ENCODE assay signal across 8 mouse cellular contexts in genomic region chr2:48456072-48457040, GRCm38 (mm10).
DNase-seq lines count a peak whose midpoint lies in the region; ATAC-seq and TF ChIP-seq lines count a peak whose summit lies in the region.

No protein-coding gene starts in this region.

- H3K4me1 ChIP-seq in bone marrow macrophage, adult 2 months (ENCODE audit: control insufficient read depth, insufficient read depth, low read length), result peaks cover 17% of the 10 kb centered on the region
- no peaks in the 10 kb centered on the region for H3K4me1 ChIP-seq in liver, postnatal 0 days (ENCODE audit: insufficient read depth)

- no peak overlapping the region for H3K4me3 ChIP-seq in bone marrow macrophage, adult 2 months (ENCODE audit: insufficient read depth, low read length)
- H3K4me3 ChIP-seq in liver, postnatal 0 days (ENCODE audit: low read depth, low read length), result no peak overlapping the region

- no peaks in the 10 kb centered on the region for H3K27me3 ChIP-seq in liver, postnatal 0 days (ENCODE audit: insufficient read depth, low read length)

- peak overlapping the region; percentile 87 for H3K27ac ChIP-seq in bone marrow macrophage, adult 2 months (ENCODE audit: insufficient read depth, low read depth, low read length)
- no peak overlapping the region for H3K27ac ChIP-seq in liver, postnatal 0 days (ENCODE audit: low read depth)

- WGBS in liver, postnatal 0 days (ENCODE audit: insufficient replicate concordance), result 50% methylated on average over 7 of the region's 7 CpGs

- TF ChIP-seq EP300 in liver, postnatal 0 days (IDR thresholded peaks at IDR 0.05; ENCODE audit: low read depth), result no peak

- ATAC-seq in granulocyte monocyte progenitor cell, adult 5-6 weeks (replicated peaks; ENCODE audit: poor library complexity, severe bottlenecking), result peak; percentile 96
- ATAC-seq in liver, postnatal 0 days, result no peak

- no peaks in the 10 kb centered on the region for H3K9me3 ChIP-seq in liver, postnatal 0 days (ENCODE audit: low read length)

- DNase-seq in kidney, adult 9 months, result peak; percentile 23
- no peak for DNase-seq in kidney, adult 8-10 months
- DNase-seq in lung, postnatal 14 days, result peak; percentile 37
- DNase-seq in B cell, adult 2 months, result no peak
- no peak for DNase-seq in liver, postnatal 0 days
- DNase-seq in urinary bladder, postnatal 25 days (ENCODE audit: low spot score), result no peak

- H3K4me2 ChIP-seq in liver, postnatal 0 days (ENCODE audit: low read depth, low read length), result no peak overlapping the region; the same call in 1 of the 2 replicates

- TF ChIP-seq CTCF in bone marrow macrophage, adult 2 months (IDR thresholded peaks at IDR 0.05; ENCODE audit: low read depth, low read length), result no peak
- no peak for TF ChIP-seq CTCF in liver, postnatal 0 days (IDR thresholded peaks at IDR 0.05; ENCODE audit: low read depth)

- TF ChIP-seq POLR2A in bone marrow macrophage, adult 2 months (IDR thresholded peaks at IDR 0.05; ENCODE audit: borderline replicate concordance, low read depth, low read length), result no peak

- no peak overlapping the region for H3K9ac ChIP-seq in liver, postnatal 0 days (replicated peaks)

- no peaks in the 10 kb centered on the region for H3K36me3 ChIP-seq in liver, postnatal 0 days (replicated peaks; ENCODE audit: insufficient read depth, low read length)

Comparison
In these comparisons a context has a peak if more than half of its experiments do, and no peak if none do; other contexts are left out.
1. DNase-seq: peak in kidney, adult 9 months (single experiment) and lung, postnatal 14 days (single experiment); none in kidney, adult 8-10 months (0 of 2), B cell, adult 2 months (0 of 2), liver, postnatal 0 days (single experiment) and urinary bladder, postnatal 25 days (single experiment).